Mouse (Mus musculus) bone marrow macrophage, adult 2 months (primary cell): ENCODE measurements at regions not wholly inside any gene's neighbourhood (a gene's known extent, or its start where the extent isn't known, plus 50 kb on each side); places are given as distances from the start of the nearest gene placed in this dataset.

ENCODE experiments used
- CTCF ChIP-seq: IDR thresholded peaks from 2 replicates; pipeline ENCODE4 v1.5.1; 2012; ENCODE audit warnings: low read depth, mild to moderate bottlenecking, low read length, moderate library complexity
- POLR2A ChIP-seq: IDR thresholded peaks from 2 replicates; pipeline ENCODE4 v1.6.1; 2012; ENCODE audit warnings: mild to moderate bottlenecking, low read depth, low read length, borderline replicate concordance

GRCm38 (mm10) chr3:156232111-156232510 lies 329.5 kb upstream of the Negr1 start:
- TF ChIP-seq POLR2A (no peak), CTCF (no peak)
